Mouse (Mus musculus) CH12.LX (cell line): Measurements from ENCODE around the gene Copb2. TPM values are rescaled to one million over a fixed set of nuclear protein-coding genes. Genes with fewer than 3 reads are reported as not detected.

ENCODE experiments used
- DNase-seq: peaks from one replicate; pipeline ENCODE4 v3.0.0-alpha.2; 2013; ENCODE audit errors: extremely low read depth
- H3K27ac ChIP-seq: 2 replicates; pipeline ENCODE4 v1.5.1; 2012; ENCODE audit warnings: low read depth, mild to moderate bottlenecking, control low read depth, moderate library complexity; ENCODE audit not compliant: insufficient read depth
- H3K27me3 ChIP-seq: replicated peaks from 2 replicates; pipeline ENCODE3; 2012; ENCODE audit warnings: inconsistent platforms
- H3K36me3 ChIP-seq, 2 experiments: replicated peaks in 1 of 2; 2 replicates each; pipeline versions ENCODE3 to v1.6.1; 2012; ENCODE audit warnings: inconsistent platforms in 1 of 2, low read length in 1 of 2, mild to moderate bottlenecking in 1 of 2, mixed read lengths in 1 of 2, moderate library complexity in 1 of 2; ENCODE audit not compliant: control insufficient read depth in 1 of 2, insufficient read depth in 1 of 2
- H3K4me1 ChIP-seq, 2 experiments: 2 replicates each; pipeline ENCODE4 v1.6.1; 2012; ENCODE audit warnings: inconsistent platforms in 1 of 2, moderate library complexity in 1 of 2; ENCODE audit not compliant: insufficient read depth in 2 of 2, control insufficient read depth in 1 of 2
- H3K4me2 ChIP-seq: 2 replicates; pipeline ENCODE4 v1.6.1; 2012; ENCODE audit warnings: low read depth, mild to moderate bottlenecking, control low read depth; ENCODE audit not compliant: poor library complexity, insufficient read depth, severe bottlenecking
- H3K4me3 ChIP-seq, 3 experiments: fragments of 150-350 bp in 1 of 3; sonication (generic) in 1 of 3; replicated peaks in 1 of 3; 2 replicates each; pipeline versions ENCODE3 to v1.5.1; 2011 to 2012; ENCODE audit warnings: low read depth in 2 of 3, low read length in 2 of 3, mild to moderate bottlenecking in 2 of 3, moderate library complexity in 2 of 3, control low read depth in 1 of 3, improper control_type of control experiment in 1 of 3, inconsistent platforms in 1 of 3, mixed read lengths in 1 of 3; ENCODE audit not compliant: poor library complexity in 1 of 3
- H3K79me2 ChIP-seq: replicated peaks from 2 replicates; pipeline ENCODE4 v1.6.1; 2012; ENCODE audit warnings: mild to moderate bottlenecking, moderate library complexity; ENCODE audit not compliant: control insufficient read depth, poor library complexity, insufficient read depth, severe bottlenecking; ENCODE audit errors: extremely low read depth
- H3K9ac ChIP-seq: 2 replicates; pipeline ENCODE4 v1.6.1; 2012; ENCODE audit warnings: low read depth, mild to moderate bottlenecking, control low read depth, moderate library complexity; ENCODE audit not compliant: insufficient read depth
- H3K9me3 ChIP-seq: replicated peaks from 2 replicates; pipeline ENCODE3; 2012; ENCODE audit warnings: low read length, inconsistent platforms, mixed read lengths
- BHLHE40 ChIP-seq: IDR thresholded peaks from 2 replicates; pipeline ENCODE4 v1.6.1; 2011; ENCODE audit warnings: mild to moderate bottlenecking, low read depth, low read length, improper control_type of control experiment
- CHD2 ChIP-seq: IDR thresholded peaks from 2 replicates; pipeline ENCODE4 v1.6.1; 2011; ENCODE audit warnings: low read length, improper control_type of control experiment
- ELF1 ChIP-seq: IDR thresholded peaks from 2 replicates; pipeline ENCODE4 v1.6.1; 2014; ENCODE audit warnings: low read depth, mild to moderate bottlenecking, inconsistent platforms, low read length, improper control_type of control experiment
- EP300 ChIP-seq: IDR thresholded peaks from 2 replicates; pipeline ENCODE4 v1.6.1; 2011; ENCODE audit warnings: low read length, improper control_type of control experiment
- GABPA ChIP-seq: IDR thresholded peaks from 2 replicates; pipeline ENCODE4 v1.6.1; 2012; ENCODE audit warnings: low read depth, low read length, improper control_type of control experiment, inconsistent platforms; ENCODE audit not compliant: insufficient replicate concordance
- HCFC1 ChIP-seq: IDR thresholded peaks from 2 replicates; pipeline ENCODE4 v1.6.1; 2012; ENCODE audit warnings: low read depth, mild to moderate bottlenecking, inconsistent platforms, low read length, improper control_type of control experiment
- IRF4 ChIP-seq: IDR thresholded peaks from 2 replicates; pipeline ENCODE4 v1.6.1; 2014; ENCODE audit warnings: low read depth, mild to moderate bottlenecking, inconsistent platforms, low read length, improper control_type of control experiment
- JUN ChIP-seq: IDR thresholded peaks from 2 replicates; pipeline ENCODE4 v1.6.1; 2011; ENCODE audit warnings: low read depth, mild to moderate bottlenecking, low read length, improper control_type of control experiment, moderate library complexity; ENCODE audit not compliant: insufficient read depth
- JUND ChIP-seq: conservative IDR thresholded peaks from 2 replicates; pipeline ENCODE4 v1.6.1; 2011; ENCODE audit warnings: low read depth, low read length, improper control_type of control experiment
- KAT2A ChIP-seq: IDR thresholded peaks from 2 replicates; pipeline ENCODE4 v1.6.1; 2012; ENCODE audit warnings: low read length, improper control_type of control experiment, inconsistent platforms; ENCODE audit not compliant: insufficient replicate concordance
- MAFK ChIP-seq: IDR thresholded peaks from 2 replicates; pipeline ENCODE4 v1.6.1; 2011; ENCODE audit warnings: low read length, improper control_type of control experiment; ENCODE audit not compliant: insufficient replicate concordance
- MAX ChIP-seq: IDR thresholded peaks from 2 replicates; pipeline ENCODE4 v1.6.1; 2011; ENCODE audit warnings: low read length, improper control_type of control experiment
- MXI1 ChIP-seq: IDR thresholded peaks from 2 replicates; pipeline ENCODE4 v1.6.1; 2011; ENCODE audit warnings: mild to moderate bottlenecking, low read depth, low read length, improper control_type of control experiment
- NELFE ChIP-seq: IDR thresholded peaks from 2 replicates; pipeline ENCODE4 v1.6.1; 2011; ENCODE audit warnings: low read depth, low read length, improper control_type of control experiment
- PAX5 ChIP-seq: IDR thresholded peaks from 2 replicates; pipeline ENCODE4 v1.6.1; 2012; ENCODE audit warnings: low read length, inconsistent platforms, mixed read lengths
- POLR2A ChIP-seq: IDR thresholded peaks from 2 replicates; pipeline ENCODE4 v1.6.1; 2011; ENCODE audit warnings: low read depth, mild to moderate bottlenecking, improper control_type of control experiment, low read length
- POLR2AphosphoS2 ChIP-seq: IDR thresholded peaks from 2 replicates; pipeline ENCODE4 v1.6.1; 2011; ENCODE audit warnings: low read depth, low read length, improper control_type of control experiment
- RAD21 ChIP-seq: IDR thresholded peaks from 2 replicates; pipeline ENCODE4 v1.6.1; 2011; ENCODE audit warnings: low read depth, mild to moderate bottlenecking, low read length, improper control_type of control experiment, moderate library complexity
- SIN3A ChIP-seq: IDR thresholded peaks from 2 replicates; pipeline ENCODE4 v1.6.1; 2012; ENCODE audit warnings: low read length, improper control_type of control experiment, inconsistent platforms
- TBP ChIP-seq: conservative IDR thresholded peaks from 2 replicates; pipeline ENCODE4 v1.6.1; 2011; ENCODE audit warnings: low read depth, low read length, improper control_type of control experiment
- TCF12 ChIP-seq: IDR thresholded peaks from 2 replicates; pipeline ENCODE4 v1.6.1; 2014; ENCODE audit warnings: low read depth, mild to moderate bottlenecking, inconsistent platforms, low read length, improper control_type of control experiment
- UBTF ChIP-seq: IDR thresholded peaks from 2 replicates; pipeline ENCODE4 v1.6.1; 2012; ENCODE audit warnings: low read depth, mild to moderate bottlenecking, inconsistent platforms, low read length, improper control_type of control experiment, moderate library complexity
- USF1 ChIP-seq: IDR thresholded peaks from 2 replicates; pipeline ENCODE4 v1.6.1; 2014; ENCODE audit warnings: low read depth, mild to moderate bottlenecking, inconsistent platforms, low read length, improper control_type of control experiment
- USF2 ChIP-seq: conservative IDR thresholded peaks from 2 replicates; pipeline ENCODE4 v1.6.1; 2011; ENCODE audit warnings: low read depth, low read length, improper control_type of control experiment
- dilution Hi-C: fragments of 300-500 bp; cut with MboI; formaldehyde crosslinking; loops from 2 replicates; pipeline ENCODE4 v1.14.3; 2020; ENCODE audit warnings: low sequenced_read_pairs; ENCODE audit not compliant: extremely low pct_unique_long_range_greater_than_20kb, extremely low pct_ligation_motif_present
- in situ Hi-C: fragments of 300-500 bp; cut with MboI; formaldehyde crosslinking; loops from 3 replicates; pipeline ENCODE4 v1.14.3; 2019; ENCODE audit warnings: low sequenced_read_pairs, low pct_ligation_motif_present, low pct_unique_long_range_greater_than_20kb, mixed read lengths
- polyA plus RNA-seq: library from polyadenylated mRNA; unstranded; fragments of >175 nt; gene quantifications from 2 replicates; pipeline ENCODE4 v1.2.1, GENCODE M21; 2012; ENCODE audit warnings: low read depth; ENCODE audit not compliant: insufficient read length
- total RNA-seq, 2 experiments: library from RNA; depleted of rRNA; stranded (reverse); fragments of 300-350 nt in 1 of 2; fragments of >200 nt in 1 of 2; gene quantifications; 2 replicates each; pipeline ENCODE4 v1.2.3; 2012 to 2014

The Copb2 gene
- total and polyA plus RNA-seq, 3 experiments = 92.8 to 122 (median 106) TPM

DNA sequence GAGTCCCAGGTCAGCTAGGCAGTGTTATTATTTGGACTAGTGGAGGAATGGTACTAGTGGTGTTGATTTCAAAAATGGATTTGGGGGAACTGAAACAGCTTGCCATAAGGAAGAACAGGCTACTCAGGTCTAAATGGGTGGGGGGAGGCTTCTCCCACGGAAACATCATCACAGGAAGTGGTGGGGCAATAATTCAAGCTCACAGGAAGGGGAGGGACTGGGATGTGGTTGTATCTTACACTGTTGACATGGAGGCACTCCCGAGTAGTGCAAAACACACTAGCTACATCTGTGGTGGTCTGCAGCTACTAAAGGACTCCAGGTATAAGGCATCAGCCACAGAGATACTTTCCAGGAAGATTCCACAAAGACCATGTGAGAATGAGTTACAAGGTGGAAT lies 39.6 kb upstream of the Copb2 start (continued):
- no peak for TF ChIP-seq MAX
- TF ChIP-seq, all 38 proteins: peak for 0

DNA sequence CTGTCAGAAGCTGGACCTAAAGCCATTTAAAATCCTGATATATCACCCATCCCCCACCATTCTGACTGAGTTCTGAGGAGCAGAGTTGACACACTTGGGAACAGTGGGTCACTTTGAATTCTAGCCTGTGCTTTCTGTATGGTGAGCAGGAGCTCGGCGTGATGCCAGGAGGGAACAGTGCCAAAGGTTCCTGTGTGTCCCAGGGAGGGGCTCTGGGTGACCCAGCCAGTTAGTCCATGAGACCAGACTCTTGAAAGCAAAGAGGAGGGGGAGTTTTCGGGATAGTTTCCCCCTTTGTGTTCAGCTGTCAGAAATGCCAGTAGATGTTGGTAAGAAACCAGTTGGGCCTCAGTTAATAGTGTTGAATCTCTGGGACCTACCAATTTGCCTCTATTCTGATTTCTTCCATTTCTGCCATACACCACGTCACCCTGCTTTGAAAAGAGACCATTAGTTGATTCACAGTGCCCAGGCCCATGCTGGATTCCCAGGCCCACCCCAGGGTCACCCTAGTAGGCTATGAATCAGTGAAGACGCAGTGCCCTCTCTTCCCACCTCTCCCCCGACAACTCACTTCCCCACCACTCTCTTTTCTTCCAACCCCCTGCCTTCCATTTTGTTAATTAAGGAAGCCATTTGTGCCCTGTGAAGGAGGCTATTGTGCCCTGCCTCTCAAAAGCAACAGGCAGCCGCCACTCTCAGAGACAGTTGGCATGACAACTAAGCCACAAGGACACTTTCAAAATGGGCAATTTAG lies 38.6 kb upstream of the Copb2 start:
- Histone ChIP-seq H3K4me2 (no peak overlapping the region), H3K4me1 (peaks cover 0 to 6% of the 10 kb centered on the region in 2 experiments; a peak in 2 of 4 replicates), H3K9me3 (no peaks in the 10 kb centered on the region), H3K79me2 (no peaks in the 10 kb centered on the region), H3K36me3 (no peaks in the 10 kb centered on the region), H3K27ac (no peak overlapping the region), H3K9ac (no peak overlapping the region), H3K4me3 (no peak overlapping the region), H3K27me3 (peaks cover 4% of the 10 kb centered on the region)
- dilution Hi-C loops (no loop called here), in situ Hi-C loops (no loop called here)
- DNase-seq = no peak
- TF ChIP-seq ELF1 = no peak
- no peak for TF ChIP-seq USF1
- no peak for TF ChIP-seq MAFK

DNA sequence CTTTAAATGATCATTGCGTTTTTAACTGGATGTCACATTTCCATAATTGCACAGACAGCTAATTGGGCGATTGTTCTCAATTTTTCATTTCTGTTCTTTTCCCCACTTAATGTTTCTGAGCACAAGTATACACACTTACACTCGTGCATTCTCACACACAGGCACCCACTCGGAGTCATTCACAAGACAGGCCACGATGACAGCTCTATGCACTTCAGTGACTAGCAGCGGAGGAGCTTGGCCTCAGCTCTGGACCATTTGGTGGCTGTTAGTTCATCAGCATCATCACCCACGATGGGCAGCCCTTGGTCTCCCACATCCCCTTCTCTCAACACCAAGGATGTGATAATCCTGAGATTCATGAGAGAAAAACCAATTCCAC lies 38.0 kb upstream of the Copb2 start:
- Histone ChIP-seq H3K4me3 (no peak overlapping the region), H3K27me3 (peaks cover 2% of the 10 kb centered on the region), H3K9ac (no peak overlapping the region), H3K4me2 (no peak overlapping the region), H3K27ac (no peak overlapping the region)
- DNase-seq = no peak
- dilution Hi-C loops = no loop called here
- TF ChIP-seq PAX5 (no peak), CHD2 (no peak), EP300 (no peak), GABPA (no peak), MXI1 (no peak), JUN (no peak), RAD21 (no peak), UBTF (no peak), KAT2A (no peak), POLR2AphosphoS2 (no peak), BHLHE40 (no peak), NELFE (no peak), HCFC1 (no peak), USF2 (no peak), JUND (no peak), TBP (no peak), IRF4 (no peak), POLR2A (no peak), SIN3A (no peak), TCF12 (no peak)
- TF ChIP-seq, all 38 proteins: peak for 0
- peaks cover 0 to 6% of the 10 kb centered on the region in 2 experiments; a peak in 2 of 4 replicates for H3K4me1 ChIP-seq
- no peaks in the 10 kb centered on the region for H3K9me3 ChIP-seq
- H3K79me2 ChIP-seq = no peaks in the 10 kb centered on the region
- H3K36me3 ChIP-seq = no peaks in the 10 kb centered on the region
- in situ Hi-C loops = no loop called here
